In genomic region chr10:83645716-83645990, GRCm38 (mm10) we compare ENCODE assay signal across 8 mouse cellular contexts. TPM values are rescaled to one million over a fixed set of nuclear protein-coding genes. Genes with fewer than 3 reads are reported as not detected.
A peak's percentile ranks its signal among the peaks of the same experiment; 100 is the strongest.
DNase-seq lines count a peak whose midpoint lies in the region; ATAC-seq lines count a peak whose summit lies in the region.
"Had no signal": no experiment of that assay in that cellular context is flagged by ENCODE, and none has a peak within 500 bp of the region (broad histone marks: within the 10 kb centered on the region; RNA-seq: fewer than 3 reads in every experiment).

No protein-coding gene starts in this region.

- no peak overlapping the region for H3K4me2 ChIP-seq in heart, embryonic 14.5 days (ENCODE audit: low read length)
- no peak overlapping the region for H3K4me2 ChIP-seq in lung, embryonic 16.5 days (ENCODE audit: low read depth, low read length)
- H3K4me2 ChIP-seq in liver, embryonic 11.5 days = peak overlapping the region; percentile 49
- peak overlapping the region; percentile 72 for H3K4me2 ChIP-seq in stomach, embryonic 15.5 days

- no peaks in the 10 kb centered on the region for H3K27me3 ChIP-seq in heart, embryonic 14.5 days (ENCODE audit: control insufficient read depth, insufficient read depth, low read length)
- H3K27me3 ChIP-seq in lung, embryonic 16.5 days (ENCODE audit: control insufficient read depth, insufficient read depth, low read depth, low read length) = no peaks in the 10 kb centered on the region
- H3K27me3 ChIP-seq in liver, embryonic 11.5 days (replicated peaks; ENCODE audit: control insufficient read depth, insufficient read depth, low read length) = peaks cover 20% of the 10 kb centered on the region; the same call in 1 of the 2 replicates
- no peaks in the 10 kb centered on the region for H3K27me3 ChIP-seq in stomach, embryonic 15.5 days (replicated peaks)

- ATAC-seq in heart, embryonic 14.5 days (ENCODE audit: insufficient number of reproducible peaks, insufficient read depth, low FRiP score, low read depth) = no peak
- ATAC-seq in lung, embryonic 16.5 days (ENCODE audit: low read depth) = no peak
- ATAC-seq in liver, embryonic 11.5 days (replicated peaks; ENCODE audit: low FRiP score) = no peak
- no peak for ATAC-seq in stomach, embryonic 15.5 days (ENCODE audit: insufficient read depth, low FRiP score, low read depth)

- no peak overlapping the region for H3K9ac ChIP-seq in heart, embryonic 14.5 days (ENCODE audit: low read length)
- no peak overlapping the region for H3K9ac ChIP-seq in lung, embryonic 16.5 days (ENCODE audit: low read length)
- no peak overlapping the region for H3K9ac ChIP-seq in liver, embryonic 11.5 days (ENCODE audit: low read depth, low read length)
- H3K9ac ChIP-seq in stomach, embryonic 15.5 days = no peak overlapping the region

- no peak for DNase-seq in heart, postnatal 14 days
- DNase-seq in lung, postnatal 14 days = no peak
- no peak for DNase-seq in liver, embryonic 11.5 days (ENCODE audit: low spot score)
- DNase-seq in kidney, postnatal 36 days = no peak
- DNase-seq: thymus, postnatal 4 days had no signal

- intact Hi-C loops in heart, postnatal 14 days (cut with DNase I) = loop anchor here (5.0 kb wide), 2 partner anchors 82 to 132 kb away; no protein-coding TSS in a partner anchor

- H3K4me3 ChIP-seq in heart, embryonic 14.5 days (ENCODE audit: control insufficient read depth in 1 of 2, insufficient read depth in 1 of 2, low read depth in 1 of 2, low read length in 2 of 2) = no peak overlapping the region
- H3K4me3 ChIP-seq in lung, embryonic 16.5 days (ENCODE audit: low read length) = no peak overlapping the region
- no peak overlapping the region; the same call in 1 of the 2 replicates for H3K4me3 ChIP-seq in liver, embryonic 11.5 days (ENCODE audit: low read depth, low read length)
- no peak overlapping the region for H3K4me3 ChIP-seq in stomach, embryonic 15.5 days (replicated peaks)

- H3K27ac ChIP-seq in heart, embryonic 14.5 days (replicated peaks in 1 of 2; ENCODE audit: control insufficient read depth in 1 of 2, insufficient read depth in 1 of 2, low read depth in 2 of 2, low read length in 2 of 2) = peak overlapping the region; percentile 52 to 77; a peak in 3 of 4 replicates
- H3K27ac ChIP-seq in lung, embryonic 16.5 days (ENCODE audit: low read length) = peak overlapping the region; percentile 53
- peak overlapping the region; percentile 70 for H3K27ac ChIP-seq in liver, embryonic 11.5 days (ENCODE audit: low read depth, low read length)
- peak overlapping the region; percentile 86 for H3K27ac ChIP-seq in stomach, embryonic 15.5 days

- H3K4me1 ChIP-seq in heart, embryonic 14.5 days (ENCODE audit: control insufficient read depth in 2 of 2, insufficient read depth in 2 of 2, low read length in 2 of 2) = peaks cover 20 to 35% of the 10 kb centered on the region in 2 experiments
- H3K4me1 ChIP-seq in lung, embryonic 16.5 days (replicated peaks; ENCODE audit: control insufficient read depth, insufficient read depth, low read length) = peaks cover 33% of the 10 kb centered on the region
- peaks cover 27% of the 10 kb centered on the region for H3K4me1 ChIP-seq in liver, embryonic 11.5 days (replicated peaks; ENCODE audit: control insufficient read depth, insufficient read depth, low read length)
- H3K4me1 ChIP-seq in stomach, embryonic 15.5 days = peaks cover 21% of the 10 kb centered on the region

- H3K36me3 ChIP-seq in heart, embryonic 14.5 days (ENCODE audit: control insufficient read depth, insufficient read depth, low read length) = no peaks in the 10 kb centered on the region
- peaks cover under 1% of the 10 kb centered on the region; the same call in 1 of the 2 replicates for H3K36me3 ChIP-seq in lung, embryonic 16.5 days (ENCODE audit: control insufficient read depth, insufficient read depth, low read length)
- H3K36me3 ChIP-seq in liver, embryonic 11.5 days (ENCODE audit: control insufficient read depth, insufficient read depth, low read length) = no peaks in the 10 kb centered on the region
- no peaks in the 10 kb centered on the region for H3K36me3 ChIP-seq in stomach, embryonic 15.5 days

- H3K9me3 ChIP-seq in heart, embryonic 14.5 days (ENCODE audit: control insufficient read depth, low read length) = no peaks in the 10 kb centered on the region
- H3K9me3 ChIP-seq in lung, embryonic 16.5 days (ENCODE audit: control insufficient read depth, low read length) = no peaks in the 10 kb centered on the region
- H3K9me3 ChIP-seq in liver, embryonic 11.5 days (ENCODE audit: control insufficient read depth, low read length) = no peaks in the 10 kb centered on the region
- H3K9me3 ChIP-seq in stomach, embryonic 15.5 days = no peaks in the 10 kb centered on the region

- 84% methylated on average over 3 of the region's 3 CpGs for WGBS in heart, embryonic 14.5 days
- WGBS in lung, embryonic 16.5 days = 82% methylated on average over 3 of the region's 3 CpGs
- WGBS in liver, embryonic 11.5 days = 90% methylated on average over 3 of the region's 3 CpGs
- WGBS in stomach, embryonic 15.5 days = 81% methylated on average over 3 of the region's 3 CpGs

RNA-seq across cellular contexts. Expression of gene Appl2, which starts 2.9 kb away (rescaled TPM):
- 33.0 and 34.9 TPM in 2 replicates for polyA plus RNA-seq in heart, embryonic 14.5 days (2014; fragmentation: Nextera tagmentation; extraction: Ambion mirVana)
- 10 to 100 TPM; 34.6 to 37.1 TPM for total RNA-seq in heart, postnatal 14 days (2021)
- polyA plus RNA-seq in lung, embryonic 16.5 days (2015; fragmentation: Nextera tagmentation; extraction: Ambion mirVana) = 53.8 and 55.6 TPM in 2 replicates
- 26.8 and 29.9 TPM in 2 replicates for polyA plus RNA-seq in liver, embryonic 11.5 days (2014; fragmentation: Nextera tagmentation; extraction: Ambion mirVana)
- polyA plus RNA-seq in stomach, embryonic 15.5 days (2015; fragmentation: Nextera tagmentation; extraction: Ambion mirVana) = 61.4 and 70.1 TPM in 2 replicates

Comparison
In these comparisons a context has a peak if more than half of its experiments do, and no peak if none do; other contexts are left out.
1. H3K4me2 ChIP-seq: peak in liver, embryonic 11.5 days (single experiment) and stomach, embryonic 15.5 days (single experiment); none in heart, embryonic 14.5 days (single experiment) and lung, embryonic 16.5 days (single experiment).
2. Peak in every context shown above with its lines, with median percentiles within 50 percentile points of each other: H3K27ac ChIP-seq.